Mouse (Mus musculus) lung, embryonic 16.5 days (tissue): ENCODE results near the gene Slc7a5. TPM values are rescaled to one million over a fixed set of nuclear protein-coding genes. Genes with fewer than 3 reads are reported as not detected.

ENCODE experiments used
- ATAC-seq: fragments of 200-750 bp; cut with Nextera tagmentation; 2 replicates; pipeline ENCODE4 v1.8.0; 2017; ENCODE audit warnings: low read depth, mild to moderate bottlenecking, moderate library complexity
- H3K27ac ChIP-seq: fragments of 300-500 bp; sonication (generic); 2 replicates; pipeline ENCODE4 v1.5.1; 2014; ENCODE audit warnings: mild to moderate bottlenecking, control low read depth, low read length
- H3K27me3 ChIP-seq: fragments of 300-500 bp; sonication (generic); 2 replicates; pipeline ENCODE4 v1.6.1; 2014; ENCODE audit warnings: low read depth, low read length, mixed read lengths; ENCODE audit not compliant: control insufficient read depth, insufficient read depth
- H3K36me3 ChIP-seq: fragments of 300-500 bp; sonication (generic); 2 replicates; pipeline ENCODE4 v1.6.1; 2014; ENCODE audit warnings: low read length; ENCODE audit not compliant: control insufficient read depth, insufficient read depth
- H3K4me1 ChIP-seq: fragments of 300-500 bp; sonication (generic); replicated peaks from 2 replicates; pipeline ENCODE4 v1.6.1; 2014; ENCODE audit warnings: low read length, mixed read lengths; ENCODE audit not compliant: control insufficient read depth, insufficient read depth
- H3K4me2 ChIP-seq: fragments of 300-500 bp; sonication (generic); 2 replicates; pipeline ENCODE4 v1.6.1; 2014; ENCODE audit warnings: low read depth, low read length, control low read depth
- H3K4me3 ChIP-seq: fragments of 300-500 bp; sonication (generic); 2 replicates; pipeline ENCODE4 v1.5.1; 2014; ENCODE audit warnings: mild to moderate bottlenecking, low read length, control low read depth
- H3K9ac ChIP-seq: fragments of 300-500 bp; sonication (generic); 2 replicates; pipeline ENCODE4 v1.6.1; 2014; ENCODE audit warnings: low read length, control low read depth
- H3K9me3 ChIP-seq: fragments of 300-500 bp; sonication (generic); 2 replicates; pipeline ENCODE4 v1.6.1; 2016; ENCODE audit warnings: low read length; ENCODE audit not compliant: control insufficient read depth
- WGBS: fragments of 180-500 bp; shearing (Covaris S2); extraction: QIAGEN DNeasy Blood & Tissue Kit; methylation state at CpG from one replicate; pipeline ENCODE4 v1.1.7; 2014; 5-methylcytosine and 5-hydroxymethylcytosine counted together
- polyA plus RNA-seq: library from polyadenylated mRNA; unstranded; fragments of >200 nt; fragmentation: Nextera tagmentation; extraction: Ambion mirVana; gene quantifications from 2 replicates; pipeline ENCODE4 v1.2.1, GENCODE M21; 2015

Slc7a5 gene
- polyA plus RNA-seq, 1 experiment from 2014 or later, result 10.7 TPM

- Histone ChIP-seq H3K36me3 (no peaks in the 10 kb centered on the region), H3K9me3 (no peaks in the 10 kb centered on the region), H3K27ac (no peak overlapping the region), H3K9ac (no peak overlapping the region), H3K4me2 (no peak overlapping the region), H3K4me3 (no peak overlapping the region), H3K27me3 (peaks cover 2% of the 10 kb centered on the region; the same call in 1 of the 2 replicates), H3K4me1 (peaks cover 10% of the 10 kb centered on the region)
- 65% methylated on average over 10 of the region's 10 CpGs for WGBS
- ATAC-seq, result no peak
Measured at GRCm38 (mm10) chr8:121847261-121847822, 60.2 kb downstream of the Slc7a5 start.

GRCm38 (mm10) chr8:121846815-121847214, 60.7 kb downstream of the Slc7a5 start:
- no peaks in the 10 kb centered on the region for H3K9me3 ChIP-seq
- no peak overlapping the region for H3K9ac ChIP-seq
- ATAC-seq, result no peak

GRCm38 (mm10) chr8:121844765-121845164, 62.7 kb downstream of the Slc7a5 start:
- ATAC-seq, result no peak
- no peaks in the 10 kb centered on the region for H3K4me1 ChIP-seq
- WGBS, result 44% methylated on average over 5 of the region's 7 CpGs
- H3K27me3 ChIP-seq, result peaks cover 2% of the 10 kb centered on the region; the same call in 1 of the 2 replicates
- no peak overlapping the region for H3K4me2 ChIP-seq
- H3K27ac ChIP-seq, result no peak overlapping the region
- no peak overlapping the region for H3K4me3 ChIP-seq
- no peak overlapping the region for H3K9ac ChIP-seq
- no peaks in the 10 kb centered on the region for H3K36me3 ChIP-seq
- no peaks in the 10 kb centered on the region for H3K9me3 ChIP-seq

More at GRCm38 (mm10) chr8:121846815-121847214, 60.7 kb downstream of the Slc7a5 start:
- no peak overlapping the region for H3K27ac ChIP-seq
- H3K4me3 ChIP-seq, result no peak overlapping the region
- H3K4me2 ChIP-seq, result no peak overlapping the region
- peaks cover 2% of the 10 kb centered on the region; the same call in 1 of the 2 replicates for H3K27me3 ChIP-seq
- H3K4me1 ChIP-seq, result peaks cover 8% of the 10 kb centered on the region
- no peaks in the 10 kb centered on the region for H3K36me3 ChIP-seq

- ATAC-seq, result no peak
- H3K9me3 ChIP-seq, result no peaks in the 10 kb centered on the region
- no peak overlapping the region for H3K4me3 ChIP-seq
- H3K9ac ChIP-seq, result no peak overlapping the region
- H3K4me2 ChIP-seq, result no peak overlapping the region
- no peaks in the 10 kb centered on the region for H3K4me1 ChIP-seq
- no peak overlapping the region for H3K27ac ChIP-seq
- H3K36me3 ChIP-seq, result no peaks in the 10 kb centered on the region
- WGBS, result 63% methylated on average over 3 of the region's 3 CpGs
- peaks cover 2% of the 10 kb centered on the region; the same call in 1 of the 2 replicates for H3K27me3 ChIP-seq
Measured at GRCm38 (mm10) chr8:121843184-121843733, 64.2 kb downstream of the Slc7a5 start.

- no peak for ATAC-seq
- H3K9me3 ChIP-seq, result no peaks in the 10 kb centered on the region
- no peaks in the 10 kb centered on the region for H3K4me1 ChIP-seq
- no peaks in the 10 kb centered on the region for H3K27me3 ChIP-seq
- no peak overlapping the region for H3K4me2 ChIP-seq
- H3K9ac ChIP-seq, result no peak overlapping the region
- WGBS, result 86% methylated on average over 8 of the region's 8 CpGs
- no peaks in the 10 kb centered on the region for H3K36me3 ChIP-seq
- H3K27ac ChIP-seq, result no peak overlapping the region
- H3K4me3 ChIP-seq, result no peak overlapping the region
Measured at GRCm38 (mm10) chr8:121842064-121842955, 65.2 kb downstream of the Slc7a5 start.

- H3K9me3 ChIP-seq, result no peaks in the 10 kb centered on the region
- no peak overlapping the region for H3K27ac ChIP-seq
- H3K4me3 ChIP-seq, result no peak overlapping the region
- no peak for ATAC-seq
- H3K4me2 ChIP-seq, result no peak overlapping the region
- H3K4me1 ChIP-seq, result no peaks in the 10 kb centered on the region
- H3K27me3 ChIP-seq, result no peaks in the 10 kb centered on the region
- 53% methylated on average over 8 of the region's 8 CpGs for WGBS
- H3K9ac ChIP-seq, result no peak overlapping the region
- H3K36me3 ChIP-seq, result no peaks in the 10 kb centered on the region
Measured at GRCm38 (mm10) chr8:121841242-121841641, 66.3 kb downstream of the Slc7a5 start.

- no peak overlapping the region for H3K9ac ChIP-seq
- no peaks in the 10 kb centered on the region for H3K36me3 ChIP-seq
- H3K9me3 ChIP-seq, result no peaks in the 10 kb centered on the region
- H3K4me2 ChIP-seq, result 0 out of 2 replicates have a peak overlapping the region, but pooled peaks have one; percentile 10
- H3K4me1 ChIP-seq, result peaks cover 15% of the 10 kb centered on the region
- 16% methylated on average over 6 of the region's 6 CpGs for WGBS
- H3K27ac ChIP-seq, result no peak overlapping the region
- H3K4me3 ChIP-seq, result no peak overlapping the region
- peaks cover 4% of the 10 kb centered on the region; the same call in 1 of the 2 replicates for H3K27me3 ChIP-seq
- ATAC-seq, result peak; percentile 49; the same call in 1 of the 2 replicates
Measured at GRCm38 (mm10) chr8:121832503-121832902, 75.0 kb downstream of the Slc7a5 start.

GRCm38 (mm10) chr8:121832061-121832460, 75.4 kb downstream of the Slc7a5 start:
- Histone ChIP-seq H3K9me3 (no peaks in the 10 kb centered on the region), H3K36me3 (no peaks in the 10 kb centered on the region), H3K4me3 (no peak overlapping the region), H3K9ac (no peak overlapping the region), H3K27me3 (peaks cover 4% of the 10 kb centered on the region; the same call in 1 of the 2 replicates), H3K4me1 (peaks cover 15% of the 10 kb centered on the region), H3K27ac (no peak overlapping the region), H3K4me2 (no peak overlapping the region)
- ATAC-seq, result no peak
- 83% methylated on average over 2 of the region's 2 CpGs for WGBS
